Mouse (Mus musculus) brain, embryonic 14.5 days (tissue): ENCODE measurements around the gene Plcb1. TPM values are rescaled to one million over a fixed set of nuclear protein-coding genes. Genes with fewer than 3 reads are reported as not detected.

Experiments used
- DNase-seq: peaks from one replicate; pipeline ENCODE4 v3.0.0-alpha.2; 2011; ENCODE audit warnings: low read depth
- CTCF ChIP-seq: fragments of 200-500 bp; IDR thresholded peaks from 2 replicates; pipeline ENCODE4 v1.5.1; 2012; ENCODE audit warnings: inconsistent platforms, mild to moderate bottlenecking, moderate library complexity, borderline replicate concordance; ENCODE audit not compliant: insufficient read depth, insufficient read length; ENCODE audit errors: extremely low read depth
- POLR2A ChIP-seq: fragments of 200-500 bp; IDR thresholded peaks from 2 replicates; pipeline ENCODE4 v1.6.1; 2012; ENCODE audit warnings: mild to moderate bottlenecking, inconsistent platforms, borderline replicate concordance; ENCODE audit not compliant: poor library complexity, insufficient read depth, insufficient read length, severe bottlenecking; ENCODE audit errors: extremely low read depth
- polyA plus RNA-seq: library from polyadenylated mRNA; depleted of rRNA; stranded (reverse); fragments of >200 nt; gene quantifications from 2 replicates; pipeline ENCODE4 v1.2.3, GENCODE M21; 2012

Gene Plcb1
- polyA plus RNA-seq, 1 experiment = 15.2 TPM

DNA sequence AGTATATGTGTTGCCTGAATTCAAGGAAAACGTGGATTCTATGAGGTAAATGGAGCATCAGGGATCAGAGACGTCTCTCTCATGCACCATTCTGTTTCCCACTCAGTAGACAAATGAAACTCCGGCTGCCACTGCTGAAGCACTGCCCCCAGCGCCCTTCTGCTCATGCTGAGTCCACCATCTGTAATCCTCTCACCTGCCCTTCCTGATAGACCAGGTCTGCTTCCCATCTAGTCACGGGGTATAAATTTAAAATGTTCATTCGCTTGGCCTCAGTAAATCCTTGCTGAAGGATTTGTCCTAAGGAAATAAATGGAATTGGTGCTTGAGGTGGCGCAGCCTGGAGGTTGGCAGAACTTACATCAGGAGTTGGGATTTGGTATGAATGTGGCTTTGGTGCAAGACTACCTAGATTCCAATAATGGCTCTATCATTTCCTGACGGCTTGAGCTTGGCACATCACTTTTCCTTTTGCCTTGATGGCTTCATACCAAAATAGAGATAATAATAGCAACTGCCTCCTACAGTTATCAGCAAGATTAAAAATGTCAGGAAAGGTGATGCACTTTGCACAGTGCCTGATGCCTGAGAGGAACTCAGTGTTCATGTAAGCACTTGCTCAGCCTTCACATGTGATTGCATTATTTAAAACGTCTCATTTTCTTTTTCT, 134.9 kb downstream of the Plcb1 start:
- TF ChIP-seq CTCF (no peak), POLR2A (no peak)
- no peak for DNase-seq

DNA sequence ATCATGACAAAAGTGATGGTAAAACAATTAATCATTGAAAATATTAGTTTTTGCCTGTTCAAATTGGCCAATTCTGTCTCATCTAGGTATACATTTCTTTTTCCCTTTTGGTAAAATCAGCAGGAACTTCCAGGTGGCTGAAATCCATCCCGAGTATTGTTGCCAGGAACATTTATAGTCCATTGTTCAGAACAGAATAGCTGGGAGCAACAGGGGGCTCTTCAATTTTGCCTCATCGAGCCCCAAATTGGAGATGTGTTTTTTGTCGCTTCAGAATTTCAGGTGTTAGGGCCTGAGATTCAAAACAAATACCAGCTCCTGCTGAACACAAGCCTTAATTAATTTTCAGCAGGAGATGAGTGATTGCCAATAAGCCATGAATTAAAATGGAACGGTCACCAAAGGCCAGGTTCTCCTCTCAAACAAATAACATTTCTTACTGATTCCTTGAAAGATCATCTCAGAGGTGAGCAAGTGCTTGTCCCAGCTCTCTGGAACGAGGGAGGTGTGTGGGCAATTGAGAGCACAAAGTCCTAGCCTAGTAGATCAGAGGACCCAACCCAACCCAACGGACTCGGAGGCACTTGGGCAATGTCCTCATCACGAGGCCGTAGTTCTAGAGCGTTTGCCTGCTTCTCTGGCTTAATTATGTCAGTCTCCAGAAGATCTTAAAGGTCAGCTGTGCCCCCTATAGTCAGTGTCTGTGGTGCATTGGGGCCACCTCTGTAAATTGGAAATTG, 136.9 kb downstream of the Plcb1 start:
- TF ChIP-seq CTCF (no peak), POLR2A (no peak)
- DNase-seq = no peak

GRCm38 (mm10) chr2:134924143-134924655, 138.3 kb downstream of the Plcb1 start:
- peak; percentile 50 for DNase-seq
- TF ChIP-seq POLR2A (no peak), CTCF (no peak)

DNA sequence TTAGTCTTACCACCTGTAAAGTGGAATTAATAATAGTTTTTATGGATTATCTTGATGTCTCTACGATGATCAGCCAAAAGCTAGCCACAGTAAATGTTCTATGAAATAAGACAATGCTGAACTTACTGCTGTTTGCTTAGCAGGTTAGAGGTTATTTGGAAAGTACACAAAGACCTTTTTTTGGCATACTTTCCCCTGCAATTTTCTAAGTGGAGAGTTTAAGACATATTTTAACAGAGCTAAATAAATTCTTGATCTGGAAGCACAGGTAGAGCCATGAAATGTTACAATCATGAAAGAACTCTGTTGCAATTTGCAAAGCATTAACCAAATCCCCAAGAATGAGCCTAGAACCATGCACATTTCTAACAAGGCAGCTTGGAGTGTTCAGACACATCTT, 140.4 kb downstream of the Plcb1 start:
- no peak for TF ChIP-seq POLR2A
- no peak for TF ChIP-seq CTCF
- DNase-seq = no peak

- no peak for DNase-seq
- no peak for TF ChIP-seq CTCF
- no peak for TF ChIP-seq POLR2A
Observed at GRCm38 (mm10) chr2:134927072-134927471, 141.2 kb downstream of the Plcb1 start.

DNA sequence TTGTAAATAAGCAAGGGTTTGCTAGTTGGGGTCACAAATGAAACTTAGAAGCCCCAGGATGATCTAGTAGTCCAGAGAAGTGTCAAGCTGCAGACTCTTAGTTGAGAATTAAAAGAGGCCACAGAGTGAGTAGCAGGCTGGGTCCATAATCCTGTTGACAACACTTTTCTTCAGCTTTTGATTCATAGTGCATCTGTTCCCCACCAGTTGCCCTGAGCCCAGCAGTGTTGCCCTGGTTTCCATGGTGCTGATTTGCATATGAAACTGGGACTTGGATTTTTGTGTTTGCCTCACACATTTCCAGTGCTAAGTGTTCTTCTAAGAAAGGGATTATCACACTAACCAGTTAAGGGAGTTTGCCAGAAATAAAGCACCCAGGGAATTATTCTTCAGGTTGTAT, 143.6 kb downstream of the Plcb1 start:
- no peak for TF ChIP-seq CTCF
- TF ChIP-seq POLR2A = no peak
- DNase-seq = peak; percentile 94

GRCm38 (mm10) chr2:134930961-134931360, 145.1 kb downstream of the Plcb1 start:
- no peak for DNase-seq
- TF ChIP-seq POLR2A = no peak
- TF ChIP-seq CTCF = no peak

DNA sequence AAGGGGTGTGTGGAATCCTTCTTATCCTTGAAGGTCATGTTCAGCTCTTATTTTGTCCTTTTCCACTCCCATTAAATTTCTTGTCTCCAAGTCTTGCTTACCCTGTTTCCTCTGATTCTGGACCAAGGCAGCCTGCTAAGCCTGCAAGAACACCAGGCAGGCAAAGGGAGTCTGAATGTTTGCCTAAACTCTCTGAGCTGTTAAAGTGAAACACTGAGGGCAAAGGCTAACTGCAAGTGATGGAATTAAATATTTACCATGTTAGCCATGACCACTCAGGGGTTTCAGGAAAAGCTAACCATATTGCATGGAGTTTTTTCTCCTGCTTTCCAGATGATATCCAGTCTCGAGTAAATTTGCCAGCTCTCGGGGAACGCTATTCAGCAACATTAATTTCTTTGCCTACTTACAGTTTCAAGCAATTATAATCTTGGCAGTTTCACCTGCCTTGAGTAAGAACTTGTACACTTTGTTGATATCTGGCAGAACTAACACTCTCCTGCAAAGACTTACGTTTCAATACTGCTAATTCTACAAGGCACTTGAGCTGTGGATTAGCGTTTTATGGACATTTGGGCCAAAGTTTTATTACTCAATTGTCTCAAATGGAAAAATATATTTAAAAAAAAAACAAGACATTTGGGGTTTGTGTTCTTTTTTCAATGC, 146.0 kb downstream of the Plcb1 start:
- no peak for DNase-seq
- TF ChIP-seq CTCF (no peak), POLR2A (no peak)

DNA sequence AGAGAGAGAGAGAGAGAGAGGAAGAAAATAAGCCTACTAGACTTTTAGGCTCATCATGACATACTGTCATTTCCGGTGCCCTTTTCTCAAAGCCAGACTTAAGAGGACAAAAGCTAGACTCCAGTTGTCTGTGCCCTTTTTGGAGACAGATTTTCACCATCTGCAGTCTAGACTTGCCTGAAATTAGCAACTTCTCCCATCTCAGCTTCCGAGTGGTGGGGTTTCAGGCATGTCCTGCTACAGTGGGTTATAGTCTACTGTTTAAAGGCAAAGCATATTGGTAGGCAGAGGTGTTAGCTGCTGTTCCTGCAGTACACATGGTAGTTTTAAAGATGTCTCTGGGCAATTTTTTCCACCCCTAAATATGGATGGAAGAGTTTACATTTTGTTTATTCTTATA, 149.6 kb downstream of the Plcb1 start:
- DNase-seq = peak; percentile 66
- TF ChIP-seq CTCF = no peak

GRCm38 (mm10) chr2:134935970-134936649, 150.2 kb downstream of the Plcb1 start:
- TF ChIP-seq CTCF (no peak), POLR2A (no peak)
- peak; percentile 84 for DNase-seq

DNA sequence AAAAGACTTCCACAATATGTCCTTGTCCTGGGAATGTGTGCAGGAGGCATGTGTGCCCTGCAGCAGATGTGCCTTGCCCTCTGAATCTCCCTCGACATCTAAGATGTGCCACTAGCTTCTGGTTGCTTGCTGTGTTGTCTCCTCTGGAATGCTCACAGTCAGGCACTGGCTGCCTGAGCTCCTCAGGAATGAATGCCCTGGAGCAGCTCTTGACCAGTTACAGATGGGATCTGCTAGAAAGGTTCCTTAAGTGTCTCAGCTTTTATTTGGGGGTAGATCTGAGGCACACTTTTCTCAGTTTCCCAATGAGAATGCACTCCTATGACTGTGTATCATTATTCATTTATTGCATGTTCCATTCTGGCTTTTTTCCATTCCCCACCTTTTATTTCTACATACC, 151.8 kb downstream of the Plcb1 start:
- no peak for DNase-seq
- no peak for TF ChIP-seq CTCF
- no peak for TF ChIP-seq POLR2A
